Mouse (Mus musculus): ENCODE data around the gene Mecom. TPM values are rescaled to one million over a fixed set of nuclear protein-coding genes. Genes with fewer than 3 reads are reported as not detected.
"Not testable (repeated sequence)": the region's sequence is repeated elsewhere in the genome, so short reads cannot be mapped to it uniquely, and the experiment has no call there.

Mecom gene
- polyA plus RNA-seq, 1 experiment, result 0.19 TPM

DNA sequence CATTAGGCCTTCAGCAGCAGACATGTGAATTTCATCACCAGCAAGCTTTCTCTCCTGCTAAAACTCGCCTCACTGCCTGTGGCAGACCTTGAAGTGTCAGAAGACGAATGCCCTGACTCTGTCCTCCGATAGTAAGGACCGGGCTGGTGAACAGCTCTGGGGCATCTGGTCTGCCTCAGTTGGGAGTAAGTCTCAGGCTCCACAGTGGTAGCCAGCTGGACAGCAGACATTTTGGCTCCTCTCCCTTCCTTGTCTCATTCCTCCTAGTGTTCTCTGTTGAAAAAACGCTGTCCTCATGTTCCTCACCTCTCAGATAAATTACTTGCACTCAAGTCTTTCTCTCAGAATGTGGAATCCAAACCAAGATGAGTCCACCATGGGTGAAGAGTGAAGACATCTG, 3.5 kb downstream of the Mecom start:
- TF ChIP-seq POLR2A (IDR thresholded peaks at IDR 0.05; ENCODE audit: control insufficient read depth, low read depth, low read length) (no peak), CTCF (IDR thresholded peaks at IDR 0.05; ENCODE audit: control insufficient read depth, insufficient read depth, insufficient replicate concordance, low read depth, low read length) (no peak)
- Histone ChIP-seq H3K27me3 (ENCODE audit: control insufficient read depth, insufficient read depth, low read length) (no peaks in the 10 kb centered on the region), H3K4me3 (ENCODE audit: control insufficient read depth, low read depth, low read length) (no peak overlapping the region), H3K27ac (ENCODE audit: control insufficient read depth, insufficient read depth, low read depth, low read length) (no peak overlapping the region), H3K4me1 (ENCODE audit: control insufficient read depth, insufficient read depth, low read length) (peaks cover 15% of the 10 kb centered on the region), H3K36me3 (ENCODE audit: control insufficient read depth, insufficient read depth, low read length) (no peaks in the 10 kb centered on the region)

DNA sequence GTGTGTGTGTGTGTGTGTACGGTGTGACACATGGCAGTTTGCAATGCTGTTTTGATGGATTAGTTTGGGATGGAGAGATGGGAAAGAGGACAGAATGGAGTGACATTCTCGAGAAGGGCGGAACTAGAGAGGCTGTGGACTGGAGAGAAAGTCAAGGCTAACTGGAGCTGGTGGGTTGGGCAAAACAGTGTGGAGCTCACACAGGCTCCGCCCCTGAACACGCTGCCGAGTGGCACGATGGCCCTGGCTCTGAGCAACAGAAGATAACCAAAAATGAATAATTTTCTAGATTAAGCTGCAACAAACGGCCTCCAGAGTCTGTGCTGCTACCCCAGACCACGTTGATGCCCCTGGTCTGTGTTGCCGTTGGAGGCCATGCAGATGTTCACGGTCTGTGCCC, 12.0 kb downstream of the Mecom start:
- TF ChIP-seq POLR2A (IDR thresholded peaks at IDR 0.05; ENCODE audit: control insufficient read depth, low read depth, low read length) (no peak), CTCF (IDR thresholded peaks at IDR 0.05; ENCODE audit: control insufficient read depth, insufficient read depth, insufficient replicate concordance, low read depth, low read length) (no peak)
- no peaks in the 10 kb centered on the region for H3K4me1 ChIP-seq (ENCODE audit: control insufficient read depth, insufficient read depth, low read length)
- no peak overlapping the region for H3K27ac ChIP-seq (ENCODE audit: control insufficient read depth, insufficient read depth, low read depth, low read length)
- H3K27me3 ChIP-seq (ENCODE audit: control insufficient read depth, insufficient read depth, low read length), result no peaks in the 10 kb centered on the region
- H3K4me3 ChIP-seq (ENCODE audit: control insufficient read depth, low read depth, low read length), result no peak overlapping the region
- H3K36me3 ChIP-seq (ENCODE audit: control insufficient read depth, insufficient read depth, low read length), result no peaks in the 10 kb centered on the region

DNA sequence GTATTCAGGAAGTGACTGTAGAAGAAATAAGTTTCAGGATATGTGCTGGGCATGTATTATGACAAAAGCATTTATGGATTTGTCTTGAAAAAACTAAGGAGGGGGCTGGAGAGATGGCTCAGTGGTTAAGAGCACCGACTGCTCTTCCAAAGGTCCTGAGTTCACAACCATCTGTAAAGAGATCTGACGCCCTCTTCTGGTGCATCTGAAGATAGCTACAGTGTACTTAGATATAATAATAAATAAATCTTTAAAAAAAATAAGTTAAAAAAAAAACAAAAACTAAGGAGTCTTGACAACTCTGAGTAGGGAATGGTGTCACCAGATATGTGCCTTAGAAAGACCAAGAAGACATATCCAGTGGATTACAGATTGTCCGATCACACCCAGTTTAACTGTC, 27.1 kb downstream of the Mecom start:
- H3K27ac ChIP-seq (ENCODE audit: control insufficient read depth, insufficient read depth, low read depth, low read length); H3K27me3 ChIP-seq (ENCODE audit: control insufficient read depth, insufficient read depth, low read length); H3K4me3 ChIP-seq (ENCODE audit: control insufficient read depth, low read depth, low read length); H3K36me3 ChIP-seq (ENCODE audit: control insufficient read depth, insufficient read depth, low read length); H3K4me1 ChIP-seq (ENCODE audit: control insufficient read depth, insufficient read depth, low read length): not testable (repeated sequence)

DNA sequence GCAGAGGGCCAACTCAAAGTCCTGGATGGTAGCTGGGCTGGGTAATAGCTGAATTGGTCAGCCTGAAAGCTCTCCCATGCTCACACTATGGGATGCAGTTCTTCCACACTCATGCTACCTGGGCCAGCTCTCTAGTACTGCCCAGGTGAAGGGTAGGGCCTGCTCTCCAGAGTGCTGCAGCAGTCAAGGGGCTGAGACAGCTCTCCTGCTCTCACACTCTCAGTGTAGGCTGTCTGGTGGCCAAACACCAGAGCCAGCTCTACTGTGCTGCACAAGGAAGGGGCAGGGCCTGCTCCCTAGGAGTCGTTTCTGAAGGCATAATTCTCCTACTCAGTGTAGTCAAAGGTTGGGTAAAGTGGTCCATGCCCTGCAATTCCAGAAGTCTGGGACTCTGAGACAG, 28.4 kb downstream of the Mecom start:
- H3K27me3 ChIP-seq (ENCODE audit: control insufficient read depth, insufficient read depth, low read length), result peaks cover 4% of the 10 kb centered on the region; the same call in 1 of the 2 replicates
- no peak for TF ChIP-seq POLR2A (IDR thresholded peaks at IDR 0.05; ENCODE audit: control insufficient read depth, low read depth, low read length)
- no peak for TF ChIP-seq CTCF (IDR thresholded peaks at IDR 0.05; ENCODE audit: control insufficient read depth, insufficient read depth, insufficient replicate concordance, low read depth, low read length)
- H3K36me3 ChIP-seq (ENCODE audit: control insufficient read depth, insufficient read depth, low read length), result no peaks in the 10 kb centered on the region
- H3K27ac ChIP-seq (ENCODE audit: control insufficient read depth, insufficient read depth, low read depth, low read length), result no peak overlapping the region
- peaks cover 8% of the 10 kb centered on the region for H3K4me1 ChIP-seq (ENCODE audit: control insufficient read depth, insufficient read depth, low read length)
- no peak overlapping the region for H3K4me3 ChIP-seq (ENCODE audit: control insufficient read depth, low read depth, low read length)

DNA sequence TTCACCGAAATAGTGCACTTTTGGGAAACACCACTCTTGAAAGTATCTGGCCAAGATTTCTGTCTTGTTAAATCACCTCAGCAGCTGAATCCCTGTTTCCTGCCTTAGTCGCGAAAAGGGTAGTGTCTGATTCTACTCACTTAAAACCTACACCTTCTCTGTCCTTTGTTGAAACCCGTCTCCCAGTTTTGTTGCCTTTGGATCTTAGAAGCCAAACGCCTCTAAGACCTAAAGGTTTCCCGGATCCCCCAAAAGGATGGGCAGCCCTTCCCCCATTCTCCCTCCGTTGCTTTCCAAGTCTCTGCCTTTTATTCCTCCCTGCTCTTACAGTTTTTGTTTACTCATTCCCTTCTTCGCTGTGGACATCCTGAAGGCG, 32.0 kb downstream of the Mecom start:
- peaks cover 11% of the 10 kb centered on the region for H3K4me1 ChIP-seq (ENCODE audit: control insufficient read depth, insufficient read depth, low read length)
- peaks cover 4% of the 10 kb centered on the region for H3K27me3 ChIP-seq (ENCODE audit: control insufficient read depth, insufficient read depth, low read length)
- H3K4me3 ChIP-seq (ENCODE audit: control insufficient read depth, low read depth, low read length), result no peak overlapping the region
- no peaks in the 10 kb centered on the region for H3K36me3 ChIP-seq (ENCODE audit: control insufficient read depth, insufficient read depth, low read length)
- H3K27ac ChIP-seq (ENCODE audit: control insufficient read depth, insufficient read depth, low read depth, low read length), result no peak overlapping the region
- TF ChIP-seq CTCF (IDR thresholded peaks at IDR 0.05; ENCODE audit: control insufficient read depth, insufficient read depth, insufficient replicate concordance, low read depth, low read length) (no peak), POLR2A (IDR thresholded peaks at IDR 0.05; ENCODE audit: control insufficient read depth, low read depth, low read length) (no peak)

DNA sequence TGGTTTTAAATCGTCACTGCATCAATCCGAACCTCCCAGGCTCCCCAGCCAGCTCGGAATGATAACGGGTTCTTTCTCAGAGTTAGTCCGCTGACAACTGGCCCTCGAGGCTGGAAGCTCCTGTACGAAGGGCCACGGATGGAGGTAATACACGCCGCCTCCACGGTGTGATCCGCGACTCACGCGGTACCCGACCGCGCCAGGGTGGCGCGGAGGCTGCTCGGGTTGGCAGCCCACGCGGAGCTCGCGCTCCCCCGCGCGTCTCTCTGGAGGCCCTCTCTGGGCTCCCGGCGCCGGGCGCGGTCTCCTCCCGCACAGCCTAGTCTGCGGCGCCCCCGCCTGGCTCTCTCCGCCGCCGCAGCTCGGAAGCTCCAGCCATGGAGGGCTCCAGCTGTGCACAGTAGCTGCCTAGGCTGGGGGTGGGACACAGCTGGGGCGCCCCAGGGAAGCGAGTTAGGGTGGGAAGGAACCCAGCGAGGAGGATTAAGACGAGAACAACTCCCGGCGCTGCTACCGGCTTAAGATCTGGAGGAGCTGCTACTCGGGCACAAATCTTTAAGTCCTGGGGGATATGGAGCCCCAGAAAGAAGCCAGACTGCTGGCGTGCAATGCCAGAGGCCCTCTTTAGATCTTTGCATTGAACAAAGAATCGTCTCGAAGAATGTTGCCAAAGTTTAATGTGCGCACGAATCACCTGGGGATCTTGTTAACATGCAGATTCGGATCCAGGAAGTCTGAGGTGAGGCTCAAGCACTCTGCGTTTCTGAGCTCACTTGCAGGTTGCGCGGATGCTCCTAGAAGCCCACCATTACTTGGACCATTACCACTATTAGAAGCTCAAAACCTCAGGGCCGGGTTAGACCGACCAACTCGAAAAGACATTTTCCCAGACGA, 32.7 kb downstream of the Mecom start:
- 0 out of 2 replicates have a peak, but pooled peaks have one; percentile 3 for TF ChIP-seq CTCF (IDR thresholded peaks at IDR 0.05; ENCODE audit: control insufficient read depth, insufficient read depth, insufficient replicate concordance, low read depth, low read length)
- no peak for TF ChIP-seq POLR2A (IDR thresholded peaks at IDR 0.05; ENCODE audit: control insufficient read depth, low read depth, low read length)
- Histone ChIP-seq H3K4me3 (ENCODE audit: control insufficient read depth, low read depth, low read length) (peak overlapping the region; percentile 43), H3K27me3 (ENCODE audit: control insufficient read depth, insufficient read depth, low read length) (peaks cover 6% of the 10 kb centered on the region), H3K36me3 (ENCODE audit: control insufficient read depth, insufficient read depth, low read length) (no peaks in the 10 kb centered on the region), H3K27ac (ENCODE audit: control insufficient read depth, insufficient read depth, low read depth, low read length) (no peak overlapping the region), H3K4me1 (ENCODE audit: control insufficient read depth, insufficient read depth, low read length) (peaks cover 13% of the 10 kb centered on the region)

DNA sequence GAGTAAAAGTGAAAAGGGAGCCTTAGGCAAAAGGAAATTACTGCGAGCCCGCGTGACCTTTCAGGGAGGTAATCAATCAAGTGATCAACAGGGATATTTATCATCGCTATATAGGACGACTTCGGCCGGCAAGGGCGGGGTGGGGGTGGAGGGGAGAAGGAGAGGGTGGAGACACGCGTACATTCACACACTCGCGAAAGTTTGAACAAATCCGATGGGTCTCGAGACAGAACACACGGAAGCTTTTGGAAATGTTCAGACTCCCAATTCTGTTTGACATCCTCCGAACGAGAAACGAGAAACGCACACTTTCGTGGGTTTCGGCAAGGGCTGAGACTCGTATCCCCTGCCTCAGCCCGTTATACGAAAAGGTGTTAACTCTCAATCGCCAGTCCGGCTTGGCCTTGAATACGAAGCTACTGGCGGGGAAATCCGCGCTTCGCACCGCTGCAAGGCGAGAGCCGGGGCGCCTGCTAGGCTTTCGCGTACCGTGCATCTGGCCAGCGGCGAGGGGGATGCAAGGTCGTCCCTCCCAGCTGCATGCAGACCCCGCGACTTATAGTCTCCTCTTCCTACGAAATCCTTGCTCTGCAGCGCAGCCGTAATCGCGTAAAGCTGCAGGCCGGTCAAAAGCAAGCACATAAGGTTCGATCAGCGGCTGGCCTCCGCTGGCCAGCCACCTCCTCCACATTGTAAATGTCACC, 33.6 kb downstream of the Mecom start:
- H3K4me3 ChIP-seq (ENCODE audit: control insufficient read depth, low read depth, low read length), result peak overlapping the region; percentile 10; the same call in 1 of the 2 replicates
- peaks cover 18% of the 10 kb centered on the region for H3K4me1 ChIP-seq (ENCODE audit: control insufficient read depth, insufficient read depth, low read length)
- H3K27me3 ChIP-seq (ENCODE audit: control insufficient read depth, insufficient read depth, low read length), result peaks cover 8% of the 10 kb centered on the region
- TF ChIP-seq POLR2A (IDR thresholded peaks at IDR 0.05; ENCODE audit: control insufficient read depth, low read depth, low read length), result no peak
- no peak for TF ChIP-seq CTCF (IDR thresholded peaks at IDR 0.05; ENCODE audit: control insufficient read depth, insufficient read depth, insufficient replicate concordance, low read depth, low read length)
- H3K36me3 ChIP-seq (ENCODE audit: control insufficient read depth, insufficient read depth, low read length), result no peaks in the 10 kb centered on the region
- H3K27ac ChIP-seq (ENCODE audit: control insufficient read depth, insufficient read depth, low read depth, low read length), result no peak overlapping the region
